ENCODE assay signal across 19 mouse cellular contexts in the genomic region with DNA sequence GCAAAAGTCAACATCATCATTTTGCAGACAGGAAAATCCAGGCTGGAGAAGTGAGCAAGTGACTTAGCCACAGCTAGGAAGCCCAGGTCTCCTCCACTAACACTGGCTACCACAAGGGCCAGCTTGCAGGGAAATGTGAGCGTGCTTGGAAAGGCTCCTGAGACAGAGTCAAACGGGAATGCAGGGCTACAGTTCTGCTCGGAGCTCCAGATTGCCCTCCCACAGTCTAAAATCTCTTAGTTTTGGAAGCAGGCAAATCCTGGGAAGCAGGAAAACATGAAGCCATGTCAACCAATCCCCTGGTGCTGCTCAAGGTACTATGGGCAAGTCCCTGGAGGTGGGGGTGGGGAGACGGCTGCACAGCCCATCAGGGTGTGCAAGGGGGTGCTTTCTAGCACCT.
DNase-seq lines count a peak whose midpoint lies in the region; ATAC-seq and TF ChIP-seq lines count a peak whose summit lies in the region.
"Had no signal": no experiment of that assay in that cellular context is flagged by ENCODE, and none has a peak within 500 bp of the region (broad histone marks: within the 10 kb centered on the region; RNA-seq: fewer than 3 reads in every experiment).

No protein-coding gene starts in this region.

- peak; percentile 80 for ATAC-seq in frontal cortex, adult (ENCODE audit: low TSS enrichment)
- ATAC-seq in forebrain, postnatal 0 days: no peak
- ATAC-seq: forebrain, embryonic 13.5 days; forebrain, embryonic 16.5 days had no signal

- no peak overlapping the region for H3K4me2 ChIP-seq in forebrain, postnatal 0 days (ENCODE audit: low read depth)
- H3K4me2 ChIP-seq: embryonic facial prominence, embryonic 13.5 days; forebrain, embryonic 13.5 days; heart, embryonic 11.5 days; hindbrain, embryonic 12.5 days; hindbrain, embryonic 15.5 days had no signal

- H3K27ac ChIP-seq in testis, adult 2 months (ENCODE audit: control insufficient read depth, insufficient read depth, low read depth, low read length): peak overlapping the region; percentile 52; the same call in 1 of the 2 replicates
- H3K27ac ChIP-seq in embryonic fibroblast, embryonic 13.5 days (ENCODE audit: insufficient read depth, low read length): peak overlapping the region; percentile 84
- H3K27ac ChIP-seq in forebrain, postnatal 0 days (ENCODE audit: low read depth, low read length): no peak overlapping the region
- H3K27ac ChIP-seq: embryonic facial prominence, embryonic 13.5 days; forebrain, embryonic 10.5 days; forebrain, embryonic 13.5 days; hindbrain, embryonic 12.5 days; hindbrain, embryonic 15.5 days had no signal

- H3K4me3 ChIP-seq in testis, adult 2 months (ENCODE audit: control insufficient read depth, low read depth, low read length): no peak overlapping the region
- H3K4me3 ChIP-seq in embryonic fibroblast, embryonic 13.5 days (ENCODE audit: insufficient read depth, low read length): no peak overlapping the region
- H3K4me3 ChIP-seq in forebrain, postnatal 0 days (ENCODE audit: low read depth, low read length): no peak overlapping the region
- H3K4me3 ChIP-seq: embryonic facial prominence, embryonic 13.5 days; forebrain, embryonic 10.5 days; forebrain, embryonic 13.5 days; hindbrain, embryonic 12.5 days; hindbrain, embryonic 15.5 days had no signal

- no peaks in the 10 kb centered on the region for H3K9me3 ChIP-seq in forebrain, postnatal 0 days (ENCODE audit: low read length)
- H3K9me3 ChIP-seq: embryonic facial prominence, embryonic 13.5 days; forebrain, embryonic 10.5 days; forebrain, embryonic 13.5 days; G1E; hindbrain, embryonic 12.5 days; hindbrain, embryonic 15.5 days had no signal

- peaks cover 2% of the 10 kb centered on the region; the same call in 1 of the 2 replicates for H3K4me1 ChIP-seq in testis, adult 2 months (ENCODE audit: control insufficient read depth, insufficient read depth, low read length)
- peaks cover 19% of the 10 kb centered on the region for H3K4me1 ChIP-seq in embryonic fibroblast, embryonic 13.5 days (ENCODE audit: control insufficient read depth, insufficient read depth, low read length)
- H3K4me1 ChIP-seq in forebrain, postnatal 0 days (ENCODE audit: insufficient read depth): no peaks in the 10 kb centered on the region
- H3K4me1 ChIP-seq: forebrain, embryonic 13.5 days had no signal

- WGBS in forebrain, postnatal 0 days: 79% methylated on average over 4 of the region's 4 CpGs

- no peaks in the 10 kb centered on the region for H3K27me3 ChIP-seq in testis, adult 2 months (ENCODE audit: control insufficient read depth, insufficient read depth, low read length)
- H3K27me3 ChIP-seq in forebrain, postnatal 0 days (ENCODE audit: insufficient read depth, low read length): no peaks in the 10 kb centered on the region
- H3K27me3 ChIP-seq: CH12.LX; embryonic facial prominence, embryonic 13.5 days; forebrain, embryonic 13.5 days; hindbrain, embryonic 12.5 days; hindbrain, embryonic 15.5 days had no signal

- H3K36me3 ChIP-seq in testis, adult 2 months (ENCODE audit: control insufficient read depth, insufficient read depth, low read length): no peaks in the 10 kb centered on the region
- H3K36me3 ChIP-seq in forebrain, postnatal 0 days (ENCODE audit: insufficient read depth): no peaks in the 10 kb centered on the region
- H3K36me3 ChIP-seq: embryonic facial prominence, embryonic 13.5 days; hindbrain, embryonic 12.5 days; hindbrain, embryonic 15.5 days had no signal

- TF ChIP-seq POLR2A in testis, adult 2 months (IDR thresholded peaks at IDR 0.05; ENCODE audit: control insufficient read depth, low read depth, low read length): no peak
- TF ChIP-seq POLR2A in embryonic fibroblast, embryonic 13.5 days (IDR thresholded peaks at IDR 0.05; ENCODE audit: low read depth, low read length): no peak

- no peak for TF ChIP-seq CTCF in testis, adult 2 months (IDR thresholded peaks at IDR 0.05; ENCODE audit: control insufficient read depth, insufficient read depth, insufficient replicate concordance, low read depth, low read length)
- TF ChIP-seq CTCF in embryonic fibroblast, embryonic 13.5 days (IDR thresholded peaks at IDR 0.05; ENCODE audit: borderline replicate concordance, insufficient read depth, low read length): no peak
- TF ChIP-seq CTCF in forebrain, postnatal 0 days (IDR thresholded peaks at IDR 0.05; ENCODE audit: low read depth): no peak

- no peak for DNase-seq in frontal cortex, postnatal 10 days (ENCODE audit: low spot score in 2 of 2)
- peak; percentile 47 for DNase-seq in layer of hippocampus, adult 9-11 months
- DNase-seq in layer of hippocampus, postnatal 25 days (ENCODE audit: extremely low spot score in 1 of 2, low spot score in 1 of 2): no peak
- DNase-seq in testis, postnatal 10 days (ENCODE audit: low spot score): no peak
- no peak for DNase-seq in forebrain, postnatal 0 days
- DNase-seq: B cell, adult 2 months; gastrocnemius, postnatal 14 days had no signal

- no peak overlapping the region for H3K9ac ChIP-seq in forebrain, postnatal 0 days
- H3K9ac ChIP-seq: embryonic facial prominence, embryonic 13.5 days; forebrain, embryonic 13.5 days; hindbrain, embryonic 12.5 days; hindbrain, embryonic 15.5 days had no signal
